ENCODE assay signal across 7 mouse cellular contexts in genomic region chr16:21238722-21239121, GRCm38 (mm10). TPM values are rescaled to one million over a fixed set of nuclear protein-coding genes. Genes with fewer than 3 reads are reported as not detected.
DNase-seq lines count a peak whose midpoint lies in the region; ATAC-seq lines count a peak whose summit lies in the region.

No protein-coding gene starts in this region.

- H3K27ac ChIP-seq in embryonic facial prominence, embryonic 15.5 days (replicated peaks) = peak overlapping the region; percentile 68
- H3K27ac ChIP-seq in hindbrain, embryonic 13.5 days = no peak overlapping the region; the same call in 1 of the 2 replicates
- H3K27ac ChIP-seq in midbrain, embryonic 16.5 days (ENCODE audit: low read length) = no peak overlapping the region

- H3K36me3 ChIP-seq in embryonic facial prominence, embryonic 15.5 days = no peaks in the 10 kb centered on the region
- H3K36me3 ChIP-seq in hindbrain, embryonic 13.5 days = no peaks in the 10 kb centered on the region
- H3K36me3 ChIP-seq in midbrain, embryonic 16.5 days (ENCODE audit: control insufficient read depth, insufficient read depth, low read length) = no peaks in the 10 kb centered on the region

- H3K4me2 ChIP-seq in embryonic facial prominence, embryonic 15.5 days (replicated peaks) = no peak overlapping the region
- H3K4me2 ChIP-seq in hindbrain, embryonic 13.5 days = no peak overlapping the region
- H3K4me2 ChIP-seq in midbrain, embryonic 16.5 days (ENCODE audit: low read length) = no peak overlapping the region

- peak; percentile 40 for DNase-seq in layer of hippocampus, adult 9-11 months
- no peak for DNase-seq in layer of hippocampus, adult 9-10 months (ENCODE audit: low spot score)
- DNase-seq in spleen, adult 12 weeks (ENCODE audit: low spot score) = no peak
- no peak for DNase-seq in adrenal gland, adult 2 months

- ATAC-seq in embryonic facial prominence, embryonic 15.5 days (ENCODE audit: insufficient number of reproducible peaks, low FRiP score, low TSS enrichment, low read depth) = peak; percentile 32; the same call in 1 of the 2 replicates
- peak; percentile 46; the same call in 1 of the 2 replicates for ATAC-seq in hindbrain, embryonic 13.5 days (ENCODE audit: low FRiP score)
- 0 out of 2 replicates have a peak, but pooled peaks have one; percentile 47 for ATAC-seq in midbrain, embryonic 16.5 days

- no peaks in the 10 kb centered on the region for H3K9me3 ChIP-seq in embryonic facial prominence, embryonic 15.5 days (replicated peaks)
- no peaks in the 10 kb centered on the region for H3K9me3 ChIP-seq in hindbrain, embryonic 13.5 days
- no peaks in the 10 kb centered on the region for H3K9me3 ChIP-seq in midbrain, embryonic 16.5 days (replicated peaks; ENCODE audit: control insufficient read depth, low read length, poor library complexity, severe bottlenecking)

- 5% methylated on average over 5 of the region's 5 CpGs for WGBS in embryonic facial prominence, embryonic 15.5 days
- 13% methylated on average over 5 of the region's 5 CpGs for WGBS in hindbrain, embryonic 13.5 days
- WGBS in midbrain, embryonic 16.5 days = 8% methylated on average over 5 of the region's 5 CpGs

- no peaks in the 10 kb centered on the region for H3K27me3 ChIP-seq in embryonic facial prominence, embryonic 15.5 days
- peaks cover 20% of the 10 kb centered on the region for H3K27me3 ChIP-seq in hindbrain, embryonic 13.5 days
- peaks cover 4% of the 10 kb centered on the region; the same call in 1 of the 2 replicates for H3K27me3 ChIP-seq in midbrain, embryonic 16.5 days (ENCODE audit: control insufficient read depth, insufficient read depth, low read depth, low read length)

- H3K4me3 ChIP-seq in embryonic facial prominence, embryonic 15.5 days (replicated peaks) = no peak overlapping the region
- no peak overlapping the region for H3K4me3 ChIP-seq in hindbrain, embryonic 13.5 days
- H3K4me3 ChIP-seq in midbrain, embryonic 16.5 days (ENCODE audit: low read depth, low read length) = no peak overlapping the region

- no peak overlapping the region for H3K9ac ChIP-seq in embryonic facial prominence, embryonic 15.5 days
- no peak overlapping the region; the same call in 1 of the 2 replicates for H3K9ac ChIP-seq in hindbrain, embryonic 13.5 days
- no peak overlapping the region for H3K9ac ChIP-seq in midbrain, embryonic 16.5 days (ENCODE audit: low read depth, low read length)

- H3K4me1 ChIP-seq in embryonic facial prominence, embryonic 15.5 days = peaks cover 59% of the 10 kb centered on the region
- H3K4me1 ChIP-seq in hindbrain, embryonic 13.5 days (replicated peaks) = peaks cover 29% of the 10 kb centered on the region
- H3K4me1 ChIP-seq in midbrain, embryonic 16.5 days (ENCODE audit: control insufficient read depth, insufficient read depth, low read length) = 0 out of 2 replicates have a peak, but pooled peaks cover 2% of the 10 kb centered on the region

RNA-seq across cellular contexts. Expression of gene Ephb3, which starts 34.2 kb away (rescaled TPM):
- 50.7 and 53.3 TPM in 2 replicates for polyA plus RNA-seq in embryonic facial prominence, embryonic 15.5 days (2015; fragmentation: Nextera tagmentation; extraction: Ambion mirVana)
- polyA plus RNA-seq in hindbrain, embryonic 13.5 days (2015; fragmentation: Nextera tagmentation; extraction: Ambion mirVana) = 13.3 and 14.7 TPM in 2 replicates
- 10.3 and 11.3 TPM in 2 replicates for polyA plus RNA-seq in midbrain, embryonic 16.5 days (2015; fragmentation: Nextera tagmentation; extraction: Ambion mirVana)
- total RNA-seq in adrenal gland, adult 2 months (2021) = 1 to 10 TPM in 1 of 2 experiments, under 1 TPM in 1; 0.78 to 1.8 TPM
- 2.9 and 3.5 TPM in 2 replicates for polyA plus RNA-seq in adrenal gland, adult 2 months (2012; rRNA removed)
